In genomic region chr14:118922251-118922650, GRCm38 (mm10) we compare ENCODE assay signal across 8 mouse cellular contexts. TPM values are rescaled to one million over a fixed set of nuclear protein-coding genes. Genes with fewer than 3 reads are reported as not detected.
A peak's percentile ranks its signal among the peaks of the same experiment; 100 is the strongest.
DNase-seq lines count a peak whose midpoint lies in the region; ATAC-seq and TF ChIP-seq lines count a peak whose summit lies in the region.

No protein-coding gene starts in this region.

- H3K4me1 ChIP-seq in cerebellum, adult 2 months (ENCODE audit: control insufficient read depth, insufficient read depth, low read length): peaks cover 8% of the 10 kb centered on the region
- peaks cover 29% of the 10 kb centered on the region for H3K4me1 ChIP-seq in megakaryocyte, embryonic 14.5 days
- peaks cover 11% of the 10 kb centered on the region for H3K4me1 ChIP-seq in limb, embryonic 11.5 days (ENCODE audit: control insufficient read depth, insufficient read depth, low read length)
- peaks cover 24% of the 10 kb centered on the region for H3K4me1 ChIP-seq in olfactory bulb, adult 2 months (ENCODE audit: control insufficient read depth, insufficient read depth, low read length)

- no peaks in the 10 kb centered on the region for H3K27me3 ChIP-seq in cerebellum, adult 2 months (ENCODE audit: control insufficient read depth, insufficient read depth, low read length)
- H3K27me3 ChIP-seq in megakaryocyte, embryonic 14.5 days (replicated peaks): peaks cover 78% of the 10 kb centered on the region
- H3K27me3 ChIP-seq in limb, embryonic 11.5 days (ENCODE audit: control insufficient read depth, insufficient read depth, low read length): peaks cover 9% of the 10 kb centered on the region; the same call in 1 of the 2 replicates

- ATAC-seq in megakaryocyte, adult 5-6 weeks (ENCODE audit: poor library complexity, severe bottlenecking): no peak
- no peak for ATAC-seq in limb, embryonic 11.5 days (ENCODE audit: insufficient number of reproducible peaks, low FRiP score, low TSS enrichment, low read depth)

- TF ChIP-seq POLR2A in cerebellum, adult 2 months (IDR thresholded peaks at IDR 0.05; ENCODE audit: borderline replicate concordance, insufficient read depth, low read length): no peak
- TF ChIP-seq POLR2A in olfactory bulb, adult 2 months (IDR thresholded peaks at IDR 0.05; ENCODE audit: insufficient read depth, low read depth, low read length): no peak

- H3K4me3 ChIP-seq in cerebellum, adult 2 months (replicated peaks; ENCODE audit: insufficient read depth, low read depth, low read length): no peak overlapping the region
- H3K4me3 ChIP-seq in megakaryocyte, embryonic 14.5 days (replicated peaks): peak overlapping the region; percentile 87
- peak overlapping the region; percentile 39 for H3K4me3 ChIP-seq in limb, embryonic 11.5 days (ENCODE audit: low read depth, low read length)
- H3K4me3 ChIP-seq in olfactory bulb, adult 2 months (ENCODE audit: insufficient read depth, low read depth, low read length): peak overlapping the region; percentile 41

- H3K36me3 ChIP-seq in megakaryocyte, embryonic 14.5 days (replicated peaks; ENCODE audit: low read length): no peaks in the 10 kb centered on the region
- no peaks in the 10 kb centered on the region for H3K36me3 ChIP-seq in limb, embryonic 11.5 days (ENCODE audit: control insufficient read depth, insufficient read depth, low read length)

- H3K4me2 ChIP-seq in limb, embryonic 11.5 days (ENCODE audit: low read depth, severe bottlenecking): peak overlapping the region; percentile 87

- peak; percentile 19 to 40 for DNase-seq in cerebellum, adult 2 months
- no peak for DNase-seq in cerebellum, adult 11 months
- peak; percentile 42 for DNase-seq in limb, embryonic 11.5 days (ENCODE audit: low spot score)
- no peak for DNase-seq in layer of hippocampus, adult 9-11 months
- DNase-seq in frontal cortex, postnatal 36 days (ENCODE audit: low spot score in 2 of 2): no peak

- peak overlapping the region; percentile 61; the same call in 1 of the 2 replicates for H3K9ac ChIP-seq in limb, embryonic 11.5 days (ENCODE audit: low read length)

- no peaks in the 10 kb centered on the region for H3K9me3 ChIP-seq in megakaryocyte, embryonic 14.5 days
- H3K9me3 ChIP-seq in limb, embryonic 11.5 days (ENCODE audit: control insufficient read depth, low read length): no peaks in the 10 kb centered on the region

- H3K27ac ChIP-seq in cerebellum, adult 2 months (ENCODE audit: insufficient read depth, low read length): no peak overlapping the region
- no peak overlapping the region for H3K27ac ChIP-seq in limb, embryonic 11.5 days (replicated peaks; ENCODE audit: low read depth, low read length)
- H3K27ac ChIP-seq in olfactory bulb, adult 2 months (ENCODE audit: insufficient read depth, low read depth, low read length): no peak overlapping the region

- 49% methylated on average over 22 of the region's 22 CpGs for WGBS in cerebellum, adult 2 months
- whole genome bisulfite sequencing in limb, embryonic 11.5 days: 19% methylated on average over 22 of the region's 22 CpGs
- 42% methylated on average over 22 of the region's 22 CpGs for WGBS in olfactory bulb, adult 2 months

- no peak for TF ChIP-seq CTCF in cerebellum, adult 2 months (IDR thresholded peaks at IDR 0.05; ENCODE audit: borderline replicate concordance, insufficient read depth, low read depth, low read length)
- no peak for TF ChIP-seq CTCF in olfactory bulb, adult 2 months (IDR thresholded peaks at IDR 0.05; ENCODE audit: insufficient read depth, low read depth, low read length)

RNA-seq across cellular contexts. Expression of gene Dzip1, which starts 3.0 kb away (rescaled TPM):
- polyA plus RNA-seq in cerebellum, adult 2 months (2012; rRNA removed): 68.4 and 75.3 TPM in 2 replicates
- polyA plus RNA-seq in megakaryocyte, embryonic 14.5 days (2012; ENCODE audit: insufficient read depth, low replicate concordance): 0.31 and 0.70 TPM in 2 replicates
- total RNA-seq in megakaryocyte, adult 5-6 weeks (2015): 0.02 and 0.36 TPM in 2 replicates
- total RNA-seq in megakaryocyte, adult 5-6 weeks (2017): 0.04 and 0.61 TPM in 2 replicates
- 32.9 and 33.2 TPM in 2 replicates for polyA plus RNA-seq in limb, embryonic 11.5 days (2014; fragmentation: Nextera tagmentation; extraction: Ambion mirVana)
- 283 TPM in 1 of 2 replicates, not detected in the other for polyA plus RNA-seq in olfactory bulb, adult 2 months (2012; ENCODE audit: insufficient read depth, insufficient read length, low replicate concordance, missing spikeins)

RNA-seq across cellular contexts. Expression of gene Dnajc3, which starts 15.5 kb away (rescaled TPM):
- 25.9 and 26.0 TPM in 2 replicates for polyA plus RNA-seq in cerebellum, adult 2 months (2012; rRNA removed)
- polyA plus RNA-seq in megakaryocyte, embryonic 14.5 days (2012; ENCODE audit: insufficient read depth, low replicate concordance): 0.83 and 3.5 TPM in 2 replicates
- total RNA-seq in megakaryocyte, adult 5-6 weeks (2015): 42.9 and 43.6 TPM in 2 replicates
- total RNA-seq in megakaryocyte, adult 5-6 weeks (2017): 72.4 and 74.1 TPM in 2 replicates
- polyA plus RNA-seq in limb, embryonic 11.5 days (2014; fragmentation: Nextera tagmentation; extraction: Ambion mirVana): 34.1 and 35.3 TPM in 2 replicates
- polyA plus RNA-seq in olfactory bulb, adult 2 months (2012; ENCODE audit: insufficient read depth, insufficient read length, low replicate concordance, missing spikeins): not detected in 2 replicates

Comparison
In these comparisons a context has a peak if more than half of its experiments do, and no peak if none do; other contexts are left out.
1. DNase-seq: peak in cerebellum, adult 2 months (2 of 2) and limb, embryonic 11.5 days (single experiment); none in cerebellum, adult 11 months (single experiment), layer of hippocampus, adult 9-11 months (single experiment) and frontal cortex, postnatal 36 days (0 of 2).
2. RNA of gene Dzip1, which starts 3.0 kb away (polyA plus RNA-seq): 283 TPM in olfactory bulb, adult 2 months, 68.4 to 75.3 TPM in cerebellum, adult 2 months and 32.9 to 33.2 TPM in limb, embryonic 11.5 days; 0.31 to 0.70 TPM in megakaryocyte, embryonic 14.5 days; every median in the first group is over 10 times any median in the second.